Mouse (Mus musculus) olfactory bulb, adult 2 months (tissue): Measurements from ENCODE around the gene Fam189a1. TPM values are rescaled to one million over a fixed set of nuclear protein-coding genes. Genes with fewer than 3 reads are reported as not detected.

Experiments used
- H3K27ac ChIP-seq: fragments of 200-500 bp; 2 replicates; pipeline ENCODE4 v1.5.1; 2012; ENCODE audit warnings: low read depth, low read length; ENCODE audit not compliant: insufficient read depth
- H3K4me1 ChIP-seq: fragments of 200-500 bp; 2 replicates; pipeline ENCODE4 v1.6.1; 2012; ENCODE audit warnings: low read length; ENCODE audit not compliant: control insufficient read depth, insufficient read depth
- H3K4me3 ChIP-seq: fragments of 200-500 bp; 2 replicates; pipeline ENCODE4 v1.5.1; 2012; ENCODE audit warnings: mild to moderate bottlenecking, low read depth, low read length, moderate library complexity; ENCODE audit not compliant: insufficient read depth
- CTCF ChIP-seq: fragments of 200-500 bp; IDR thresholded peaks from 2 replicates; pipeline ENCODE4 v1.5.1; 2012; ENCODE audit warnings: low read depth, mild to moderate bottlenecking, low read length, moderate library complexity; ENCODE audit not compliant: insufficient read depth
- POLR2A ChIP-seq: fragments of 200-500 bp; IDR thresholded peaks from 2 replicates; pipeline ENCODE4 v1.6.1; 2012; ENCODE audit warnings: mild to moderate bottlenecking, low read depth, low read length, moderate library complexity; ENCODE audit not compliant: insufficient read depth
- WGBS: fragments of 180-500 bp; shearing (Covaris S2); methylation state at CpG from one replicate; pipeline ENCODE4 v1.1.7; 2018; 5-methylcytosine and 5-hydroxymethylcytosine counted together
- polyA plus RNA-seq: library from polyadenylated mRNA; stranded (reverse); fragments of >200 nt; gene quantifications from 2 replicates; pipeline ENCODE4 v1.2.4, GENCODE M21; 2012; ENCODE audit warnings: low replicate concordance; ENCODE audit not compliant: missing spikeins, insufficient read depth, insufficient read length

Gene Fam189a1
- polyA plus RNA-seq, 1 experiment, result not detected

DNA sequence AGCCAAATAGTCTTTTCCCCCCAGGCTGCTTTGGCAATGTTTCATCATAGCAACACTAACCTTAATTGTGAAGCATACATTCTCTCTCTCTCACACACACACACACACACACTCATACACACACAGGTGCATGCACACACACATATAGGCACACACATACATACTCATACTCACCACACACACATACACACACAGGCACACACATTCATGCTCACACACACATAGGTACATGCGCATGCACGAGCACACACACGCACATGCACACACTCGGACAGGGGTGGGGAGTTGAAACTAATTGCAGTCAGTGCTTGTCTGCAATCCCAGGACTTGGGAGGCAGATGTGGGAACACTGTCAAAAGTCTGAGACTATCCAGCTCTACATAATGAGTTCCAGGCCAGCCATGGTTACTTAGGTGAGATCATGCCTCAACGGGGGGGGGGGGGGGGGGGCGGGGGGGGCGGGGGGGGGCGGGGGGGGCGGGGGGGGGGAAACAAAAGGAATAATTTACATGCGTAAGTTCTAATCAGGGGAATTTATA, 300.9 kb downstream of the Fam189a1 start:
- Histone ChIP-seq H3K4me3 (no peak overlapping the region), H3K27ac (no peak overlapping the region), H3K4me1 (no peaks in the 10 kb centered on the region; the same call in 1 of the 2 replicates)
- WGBS, result 80% methylated on average over 5 of the region's 10 CpGs
- no peak for TF ChIP-seq CTCF
- no peak for TF ChIP-seq POLR2A

DNA sequence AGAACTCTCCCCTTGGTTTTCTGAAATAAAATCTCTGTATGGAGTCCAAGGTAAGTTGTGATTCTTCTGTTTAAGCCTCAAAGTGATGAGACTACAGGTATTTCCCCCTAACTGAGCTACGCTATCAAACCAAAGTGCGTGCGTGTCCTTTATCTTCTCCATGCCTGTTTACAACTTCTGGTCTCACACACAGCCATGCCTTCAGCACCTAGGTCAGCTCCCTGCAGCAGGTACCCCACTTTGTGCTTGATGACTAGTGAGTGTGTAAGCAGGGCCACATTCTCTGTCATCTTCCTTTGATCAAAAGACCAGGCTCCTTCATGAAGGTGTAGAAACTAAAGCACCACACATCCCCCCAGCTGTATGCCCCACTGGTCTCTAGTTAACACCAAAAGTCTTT, 305.6 kb downstream of the Fam189a1 start:
- Histone ChIP-seq H3K4me3 (no peak overlapping the region), H3K27ac (no peak overlapping the region), H3K4me1 (no peaks in the 10 kb centered on the region; the same call in 1 of the 2 replicates)
- WGBS, result 80% methylated on average over 3 of the region's 3 CpGs
- TF ChIP-seq POLR2A (no peak), CTCF (no peak)

DNA sequence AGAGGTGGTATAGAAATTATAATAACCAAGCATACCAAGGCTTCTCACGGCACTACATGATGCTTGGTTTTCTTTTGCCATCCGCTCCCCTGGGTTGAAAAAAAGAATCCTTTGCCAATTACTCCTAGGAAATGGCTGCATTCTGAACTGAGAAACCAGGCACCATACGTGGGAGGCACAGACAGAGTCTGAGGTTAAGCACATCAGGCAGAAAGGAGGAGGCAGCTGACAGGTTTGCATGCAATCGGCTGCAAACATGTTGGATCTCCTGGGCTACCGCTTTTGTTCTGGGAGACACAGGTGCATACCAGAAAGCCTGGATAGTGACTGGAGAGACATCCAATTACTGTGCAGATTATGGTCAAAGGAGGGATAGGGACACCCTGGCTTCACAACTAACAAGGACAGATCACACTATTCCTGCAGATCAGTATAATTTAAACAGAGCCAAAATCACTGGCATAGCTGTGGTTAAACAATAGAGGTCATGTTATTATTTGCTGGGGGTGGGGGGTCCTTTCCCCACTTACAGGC, 308.9 kb downstream of the Fam189a1 start:
- TF ChIP-seq CTCF, result no peak
- TF ChIP-seq POLR2A, result no peak
- no peaks in the 10 kb centered on the region; the same call in 1 of the 2 replicates for H3K4me1 ChIP-seq
- no peak overlapping the region for H3K4me3 ChIP-seq
- WGBS, result 61% methylated on average over 5 of the region's 5 CpGs
- no peak overlapping the region for H3K27ac ChIP-seq

DNA sequence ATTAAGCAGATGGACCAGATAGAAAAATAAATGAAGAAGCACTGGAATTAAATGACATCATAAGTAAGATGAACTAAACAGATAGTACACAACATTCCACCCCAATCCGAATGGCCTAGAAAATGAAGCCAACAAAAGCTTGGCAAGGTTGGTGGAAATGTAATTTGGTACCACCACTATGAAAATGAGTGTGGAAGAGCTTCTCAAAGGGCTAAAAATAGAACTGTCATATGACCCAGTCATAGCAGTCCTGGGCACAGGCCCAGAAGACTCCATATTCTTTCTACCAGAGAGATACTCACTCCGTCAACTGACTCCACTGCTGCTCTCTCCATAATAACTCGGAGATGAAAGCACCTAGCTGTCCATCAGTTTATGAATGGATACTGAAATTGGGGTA, 310.3 kb downstream of the Fam189a1 start:
- no peak overlapping the region for H3K4me3 ChIP-seq
- H3K4me1 ChIP-seq, result peaks cover 7% of the 10 kb centered on the region
- TF ChIP-seq POLR2A (no peak), CTCF (no peak)
- no peak overlapping the region for H3K27ac ChIP-seq
- WGBS, result 82% methylated on average over 3 of the region's 3 CpGs

DNA sequence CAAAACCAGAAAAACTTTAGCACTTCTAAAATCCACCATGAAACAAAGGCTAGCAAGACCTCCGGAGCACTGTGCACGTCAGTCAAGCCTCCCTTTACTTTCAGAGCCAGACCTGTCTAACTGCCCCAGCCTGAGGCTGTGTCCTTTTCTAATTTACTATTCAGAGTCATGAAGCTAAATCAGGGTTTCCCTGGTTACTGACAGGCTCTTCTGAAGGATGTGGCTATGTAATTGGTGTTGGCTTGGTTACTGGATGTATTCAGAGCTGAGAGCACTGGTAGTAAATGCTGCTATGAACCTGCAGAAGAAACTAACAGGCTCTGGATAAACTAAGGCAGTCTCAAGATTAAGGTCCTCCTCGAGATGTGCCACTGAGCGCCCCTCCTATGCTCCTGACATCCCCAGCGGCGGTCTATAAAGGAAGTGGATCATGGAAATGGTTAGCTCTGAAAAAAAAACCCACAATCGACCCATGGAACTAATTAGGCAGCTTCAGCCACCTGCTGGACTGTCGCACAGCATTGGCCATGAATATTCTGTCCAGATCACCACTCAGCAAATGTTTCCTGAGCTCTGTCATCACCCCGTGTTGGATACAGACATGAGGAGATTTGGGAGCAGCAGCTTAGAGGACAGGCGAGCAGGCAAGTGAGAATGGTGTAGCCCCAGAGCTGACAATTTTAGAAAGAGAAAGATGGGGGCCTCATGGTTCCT, 315.3 kb downstream of the Fam189a1 start:
- H3K4me1 ChIP-seq, result peaks cover 17% of the 10 kb centered on the region
- H3K4me3 ChIP-seq, result no peak overlapping the region
- TF ChIP-seq POLR2A, result no peak
- no peak for TF ChIP-seq CTCF
- WGBS, result 56% methylated on average over 10 of the region's 10 CpGs
- no peak overlapping the region for H3K27ac ChIP-seq

DNA sequence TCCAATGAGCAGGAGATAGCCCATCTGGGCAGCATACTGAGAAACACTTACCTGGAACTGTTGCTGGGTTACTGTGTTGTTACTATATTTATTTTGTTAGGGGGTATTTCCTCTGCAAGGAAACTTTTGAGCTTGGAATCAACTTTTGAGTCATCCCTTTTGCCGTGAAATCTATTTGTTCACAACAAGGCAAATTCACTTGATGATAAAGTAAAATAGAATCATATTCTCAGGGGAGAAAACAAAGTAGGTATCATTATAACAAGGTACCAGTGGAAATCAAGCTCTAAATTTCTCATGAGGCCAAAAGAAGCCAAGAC, 315.8 kb downstream of the Fam189a1 start:
- Histone ChIP-seq H3K4me3 (no peak overlapping the region), H3K4me1 (peaks cover 17% of the 10 kb centered on the region), H3K27ac (no peak overlapping the region)
- 62% methylated on average over 1 of the region's 1 CpGs for WGBS
- TF ChIP-seq POLR2A (no peak), CTCF (no peak)

DNA sequence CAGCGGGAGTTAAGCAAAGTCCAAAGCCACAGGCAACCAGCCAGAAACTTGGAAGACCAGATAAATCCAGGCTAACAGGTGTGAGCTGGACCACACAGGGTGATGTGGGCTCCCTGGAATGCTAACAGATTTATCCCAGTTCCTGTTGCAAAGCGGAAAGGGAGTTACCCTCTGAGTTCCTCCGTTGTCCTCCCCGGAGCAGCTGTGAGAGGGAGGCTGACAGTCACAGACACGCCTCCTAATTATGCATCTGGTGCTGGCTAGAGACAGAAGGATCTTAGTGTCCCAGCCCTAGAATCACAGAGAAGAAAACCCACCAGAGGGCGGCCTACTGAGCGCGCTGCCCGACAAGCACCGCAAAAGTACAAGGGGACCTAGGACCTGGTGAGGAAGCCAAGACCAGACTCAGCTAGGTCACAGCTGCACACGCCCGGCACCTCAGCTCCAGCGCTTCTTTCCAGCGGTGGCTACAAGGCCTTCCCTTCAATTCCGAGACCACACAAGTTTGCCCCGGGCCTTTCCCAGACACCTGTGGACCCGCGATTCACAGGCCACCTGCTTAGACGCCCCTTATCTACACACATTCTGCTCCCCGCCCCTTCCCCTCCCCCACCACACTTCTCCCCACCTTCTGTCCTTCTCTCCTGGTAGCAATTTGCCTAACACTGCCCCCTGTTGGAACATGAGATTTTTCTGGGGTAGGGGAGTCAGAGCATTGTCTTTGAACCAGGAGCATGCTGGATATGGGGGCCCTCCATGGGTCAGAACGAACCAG, 316.4 kb downstream of the Fam189a1 start:
- H3K27ac ChIP-seq, result no peak overlapping the region
- TF ChIP-seq POLR2A, result no peak
- no peak for TF ChIP-seq CTCF
- peaks cover 17% of the 10 kb centered on the region for H3K4me1 ChIP-seq
- H3K4me3 ChIP-seq, result peak overlapping the region; percentile 32
- WGBS, result 4% methylated on average over 21 of the region's 21 CpGs

DNA sequence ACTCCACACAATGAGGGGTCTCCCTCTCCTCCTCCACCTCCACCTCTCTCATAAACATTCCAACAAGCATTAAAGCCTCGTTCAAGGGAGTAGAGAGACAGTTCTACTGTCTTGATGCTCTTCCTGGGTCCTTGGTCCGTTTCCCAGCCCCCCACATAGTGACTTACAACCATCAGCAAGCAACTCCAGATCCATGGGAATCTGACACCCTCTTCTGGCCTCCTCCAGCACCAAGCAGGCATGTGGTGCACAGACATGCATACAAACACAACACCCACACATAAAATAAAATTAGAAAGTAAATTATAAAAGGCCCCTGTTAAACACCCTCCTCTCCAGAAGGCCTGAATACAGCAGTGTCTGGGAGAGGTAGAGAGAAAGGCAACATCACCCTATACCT, 317.1 kb downstream of the Fam189a1 start:
- H3K4me3 ChIP-seq, result no peak overlapping the region
- TF ChIP-seq CTCF, result no peak
- no peak for TF ChIP-seq POLR2A
- H3K4me1 ChIP-seq, result peaks cover 17% of the 10 kb centered on the region
- 83% methylated on average over 2 of the region's 2 CpGs for WGBS
- H3K27ac ChIP-seq, result no peak overlapping the region
